Mouse (Mus musculus) heart, adult 9 months (tissue): ENCODE data around the gene Rcvrn.

Experiments
- DNase-seq, 2 experiments: peaks; one replicate each; pipeline ENCODE4 v3.0.0; 2022; ENCODE audit warnings: low spot score in 2 of 2

Rcvrn gene

GRCm38 (mm10) chr11:67668460-67669007, 26.6 kb upstream of the Rcvrn start:
- no peak for DNase-seq

GRCm38 (mm10) chr11:67670031-67670430, 25.1 kb upstream of the Rcvrn start:
- DNase-seq = no peak

GRCm38 (mm10) chr11:67672140-67672539, 23.0 kb upstream of the Rcvrn start:
- DNase-seq = no peak

GRCm38 (mm10) chr11:67675562-67676540, 19.3 kb upstream of the Rcvrn start:
- DNase-seq = peak; percentile 47 to 50

- DNase-seq = no peak
These were observed 15.8 kb upstream of the Rcvrn start for GRCm38 (mm10) chr11:67679300-67679699.

GRCm38 (mm10) chr11:67679930-67680329, 15.2 kb upstream of the Rcvrn start:
- DNase-seq = no peak

GRCm38 (mm10) chr11:67681871-67682270, 13.3 kb upstream of the Rcvrn start:
- DNase-seq = no peak

- no peak for DNase-seq
These were observed 9.0 kb upstream of the Rcvrn start for GRCm38 (mm10) chr11:67686109-67686508.

- no peak for DNase-seq
These were observed 17.9 kb downstream of the Rcvrn start for GRCm38 (mm10) chr11:67712976-67713375.

GRCm38 (mm10) chr11:67715382-67715781, 20.3 kb downstream of the Rcvrn start:
- no peak for DNase-seq

GRCm38 (mm10) chr11:67721485-67721884, 26.4 kb downstream of the Rcvrn start:
- peak in 1 of 2 experiments; percentile 2 for DNase-seq

GRCm38 (mm10) chr11:67722399-67723156, 27.5 kb downstream of the Rcvrn start:
- DNase-seq = no peak

GRCm38 (mm10) chr11:67723231-67724013, 28.3 kb downstream of the Rcvrn start:
- no peak for DNase-seq

GRCm38 (mm10) chr11:67727095-67727494, 32.0 kb downstream of the Rcvrn start:
- peak; percentile 19 to 24 for DNase-seq

GRCm38 (mm10) chr11:67728726-67729125, 33.6 kb downstream of the Rcvrn start:
- no peak for DNase-seq

GRCm38 (mm10) chr11:67731056-67731455, 35.9 kb downstream of the Rcvrn start:
- no peak for DNase-seq

GRCm38 (mm10) chr11:67733726-67734125, 38.6 kb downstream of the Rcvrn start:
- DNase-seq = no peak

GRCm38 (mm10) chr11:67734597-67734996, 39.5 kb downstream of the Rcvrn start:
- no peak for DNase-seq

- no peak for DNase-seq
These were observed 43.2 kb downstream of the Rcvrn start for GRCm38 (mm10) chr11:67738345-67738744.

GRCm38 (mm10) chr11:67738846-67739490, 43.8 kb downstream of the Rcvrn start:
- no peak for DNase-seq

- no peak for DNase-seq
These were observed 46.4 kb downstream of the Rcvrn start for GRCm38 (mm10) chr11:67741569-67741968.
